ENCODE assay signal across 8 mouse cellular contexts in genomic region chr7:16994400-16994799, GRCm38 (mm10). TPM values are rescaled to one million over a fixed set of nuclear protein-coding genes. Genes with fewer than 3 reads are reported as not detected.
DNase-seq lines count a peak whose midpoint lies in the region; ATAC-seq and TF ChIP-seq lines count a peak whose summit lies in the region.

No protein-coding gene starts in this region.

- no peaks in the 10 kb centered on the region for H3K36me3 ChIP-seq in heart, adult 2 months (ENCODE audit: control insufficient read depth, insufficient read depth, low read length)
- H3K36me3 ChIP-seq in ES-Bruce4 (ENCODE audit: control insufficient read depth, insufficient read depth, low read length, poor library complexity, severe bottlenecking): no peaks in the 10 kb centered on the region
- no peaks in the 10 kb centered on the region for H3K36me3 ChIP-seq in forebrain, postnatal 0 days (ENCODE audit: insufficient read depth)
- no peaks in the 10 kb centered on the region for H3K36me3 ChIP-seq in liver, embryonic 15.5 days (replicated peaks)

- TF ChIP-seq POLR2A in heart, adult 2 months (IDR thresholded peaks at IDR 0.05; ENCODE audit: insufficient read depth, low read depth, low read length): no peak
- TF ChIP-seq POLR2A in ES-Bruce4 (IDR thresholded peaks at IDR 0.05; ENCODE audit: insufficient read depth, low read length): no peak

- peak overlapping the region; percentile 44 for H3K4me2 ChIP-seq in forebrain, postnatal 0 days (ENCODE audit: low read depth)
- H3K4me2 ChIP-seq in liver, embryonic 15.5 days: peak overlapping the region; percentile 64

- no peaks in the 10 kb centered on the region for H3K9me3 ChIP-seq in ES-Bruce4 (replicated peaks; ENCODE audit: control insufficient read depth, insufficient read depth, low read length, poor library complexity, severe bottlenecking)
- no peaks in the 10 kb centered on the region for H3K9me3 ChIP-seq in forebrain, postnatal 0 days (ENCODE audit: low read length)
- H3K9me3 ChIP-seq in liver, embryonic 15.5 days (replicated peaks): no peaks in the 10 kb centered on the region

- intact Hi-C loops in heart, adult 2 months (cut with DNase I): no loop called here
- intact Hi-C loops in heart, postnatal 14 days (cut with DNase I): no loop called here

- TF ChIP-seq CTCF in heart, adult 2 months (IDR thresholded peaks at IDR 0.05): no peak
- no peak for TF ChIP-seq CTCF in ES-Bruce4 (IDR thresholded peaks at IDR 0.05; ENCODE audit: low read depth, low read length)
- no peak for TF ChIP-seq CTCF in forebrain, postnatal 0 days (IDR thresholded peaks at IDR 0.05; ENCODE audit: low read depth)

- peaks cover 3% of the 10 kb centered on the region for H3K4me1 ChIP-seq in heart, adult 2 months (ENCODE audit: control insufficient read depth, insufficient read depth, low read length)
- peaks cover 3% of the 10 kb centered on the region for H3K4me1 ChIP-seq in ES-Bruce4 (ENCODE audit: control insufficient read depth, insufficient read depth, low read length)
- H3K4me1 ChIP-seq in forebrain, postnatal 0 days (ENCODE audit: insufficient read depth): peaks cover 9% of the 10 kb centered on the region; the same call in 1 of the 2 replicates
- peaks cover 58% of the 10 kb centered on the region for H3K4me1 ChIP-seq in liver, embryonic 15.5 days (replicated peaks)

- peak overlapping the region; percentile 62 for H3K4me3 ChIP-seq in heart, adult 2 months
- peak overlapping the region; percentile 76 for H3K4me3 ChIP-seq in ES-Bruce4 (ENCODE audit: low read depth, low read length)
- peak overlapping the region; percentile 27 for H3K4me3 ChIP-seq in forebrain, postnatal 0 days (ENCODE audit: low read depth, low read length)
- peak overlapping the region; percentile 56 for H3K4me3 ChIP-seq in liver, embryonic 15.5 days (replicated peaks)

- no peaks in the 10 kb centered on the region for H3K79me2 ChIP-seq in heart, adult 2 months (replicated peaks; ENCODE audit: control insufficient read depth, insufficient read depth, low read length)

- H3K27me3 ChIP-seq in heart, adult 2 months (ENCODE audit: control insufficient read depth, insufficient read depth, low read length): no peaks in the 10 kb centered on the region
- no peaks in the 10 kb centered on the region for H3K27me3 ChIP-seq in ES-Bruce4 (ENCODE audit: control insufficient read depth, insufficient read depth, low read length, poor library complexity, severe bottlenecking)
- H3K27me3 ChIP-seq in forebrain, postnatal 0 days (ENCODE audit: insufficient read depth, low read length): no peaks in the 10 kb centered on the region
- H3K27me3 ChIP-seq in liver, embryonic 15.5 days: peaks cover 23% of the 10 kb centered on the region

- H3K9ac ChIP-seq in heart, adult 2 months (ENCODE audit: low read depth, low read length): peak overlapping the region; percentile 74
- H3K9ac ChIP-seq in ES-Bruce4 (ENCODE audit: low read depth, poor library complexity, severe bottlenecking): peak overlapping the region; percentile 56
- peak overlapping the region; percentile 39; the same call in 1 of the 2 replicates for H3K9ac ChIP-seq in forebrain, postnatal 0 days
- H3K9ac ChIP-seq in liver, embryonic 15.5 days: peak overlapping the region; percentile 40

- no peak for ATAC-seq in forebrain, postnatal 0 days
- ATAC-seq in liver, embryonic 15.5 days (ENCODE audit: insufficient read depth): no peak

- WGBS in heart, adult 2 months: 10% methylated on average over 20 of the region's 20 CpGs
- 11% methylated on average over 20 of the region's 20 CpGs for WGBS in forebrain, postnatal 0 days
- 7% methylated on average over 20 of the region's 20 CpGs for WGBS in liver, embryonic 15.5 days (ENCODE audit: insufficient replicate concordance)

- TF ChIP-seq EP300 in heart, adult 2 months (IDR thresholded peaks at IDR 0.05; ENCODE audit: insufficient read depth, low read depth, low read length): no peak
- TF ChIP-seq EP300 in ES-Bruce4 (IDR thresholded peaks at IDR 0.05; ENCODE audit: insufficient read depth, low read depth, low read length): no peak

- peak in 1 of 2 experiments; percentile 32 for DNase-seq in heart, adult 2 months
- no peak for DNase-seq in heart, postnatal 14 days
- DNase-seq in forebrain, postnatal 0 days: no peak
- DNase-seq in layer of hippocampus, adult 18-20 months (ENCODE audit: low spot score in 2 of 2): no peak
- DNase-seq in right cerebral cortex, postnatal 10 days (ENCODE audit: low spot score in 2 of 2): no peak
- DNase-seq in yolk sac, embryonic 10.5 days (ENCODE audit: low spot score): no peak

- H3K27ac ChIP-seq in heart, adult 2 months: peak overlapping the region; percentile 76
- H3K27ac ChIP-seq in ES-Bruce4 (ENCODE audit: insufficient read depth, low read length): no peak overlapping the region
- no peak overlapping the region for H3K27ac ChIP-seq in forebrain, postnatal 0 days (ENCODE audit: low read depth, low read length)
- peak overlapping the region; percentile 53; the same call in 1 of the 2 replicates for H3K27ac ChIP-seq in liver, embryonic 15.5 days (replicated peaks)

RNA-seq across cellular contexts. Expression of gene Ccdc8, which starts 1.9 kb away (rescaled TPM):
- 1 to 10 TPM; 4.0 to 4.4 TPM for total RNA-seq in heart, adult 2 months (2021)
- polyA plus RNA-seq in heart, adult 2 months (2012; rRNA removed): 2.7 and 4.2 TPM in 2 replicates
- total RNA-seq in heart, postnatal 14 days (2021): 10 to 100 TPM in 1 of 2 experiments, 1 to 10 TPM in 1; 9.8 to 10.3 TPM
- polyA plus RNA-seq in ES-Bruce4 (2011; ENCODE audit: insufficient read depth, insufficient read length, low read depth, missing spikeins): 4.2 and 4.4 TPM in 2 replicates
- total RNA-seq in forebrain, postnatal 0 days (2014; rRNA removed): 4.0 and 5.2 TPM in 2 replicates
- polyA plus RNA-seq in forebrain, postnatal 0 days (2015; fragmentation: Nextera tagmentation; extraction: Ambion mirVana): 1.5 and 2.0 TPM in 2 replicates
- 3.7 and 3.9 TPM in 2 replicates for polyA plus RNA-seq in liver, embryonic 15.5 days (2015; fragmentation: Nextera tagmentation; extraction: Ambion mirVana)
- 1 to 10 TPM; 1.8 to 2.1 TPM for total RNA-seq in layer of hippocampus, adult 18-20 months (2021)

RNA-seq across cellular contexts. Expression of gene Gm42372, which starts 11.5 kb away (rescaled TPM):
- not detected for total RNA-seq in heart, adult 2 months (2021)
- 0.03 TPM in 1 of 2 replicates, not detected in the other for polyA plus RNA-seq in heart, adult 2 months (2012; rRNA removed)
- under 1 TPM; 0.07 TPM for total RNA-seq in heart, postnatal 14 days (2021)
- polyA plus RNA-seq in ES-Bruce4 (2011; ENCODE audit: insufficient read depth, insufficient read length, low read depth, missing spikeins): 1.1 and 1.2 TPM in 2 replicates
- total RNA-seq in forebrain, postnatal 0 days (2014; rRNA removed): 34.9 and 40.0 TPM in 2 replicates
- polyA plus RNA-seq in forebrain, postnatal 0 days (2015; fragmentation: Nextera tagmentation; extraction: Ambion mirVana): 4.0 and 5.9 TPM in 2 replicates
- 0.06 TPM in 1 of 2 replicates, not detected in the other for polyA plus RNA-seq in liver, embryonic 15.5 days (2015; fragmentation: Nextera tagmentation; extraction: Ambion mirVana)
- 10 to 100 TPM; 53.4 to 54.0 TPM for total RNA-seq in layer of hippocampus, adult 18-20 months (2021)

RNA-seq across cellular contexts. Expression of gene Ppp5c, which starts 33.3 kb away (rescaled TPM):
- total RNA-seq in heart, adult 2 months (2021): 100 to 1,000 TPM in 1 of 2 experiments, 10 to 100 TPM in 1; 89.0 to 104 TPM
- 157 and 163 TPM in 2 replicates for polyA plus RNA-seq in heart, adult 2 months (2012; rRNA removed)
- 100 to 1,000 TPM; 101 to 108 TPM for total RNA-seq in heart, postnatal 14 days (2021)
- 106 and 107 TPM in 2 replicates for polyA plus RNA-seq in ES-Bruce4 (2011; ENCODE audit: insufficient read depth, insufficient read length, low read depth, missing spikeins)
- 56.6 and 65.7 TPM in 2 replicates for total RNA-seq in forebrain, postnatal 0 days (2014; rRNA removed)
- polyA plus RNA-seq in forebrain, postnatal 0 days (2015; fragmentation: Nextera tagmentation; extraction: Ambion mirVana): 129 and 137 TPM in 2 replicates
- 43.2 and 45.3 TPM in 2 replicates for polyA plus RNA-seq in liver, embryonic 15.5 days (2015; fragmentation: Nextera tagmentation; extraction: Ambion mirVana)
- total RNA-seq in layer of hippocampus, adult 18-20 months (2021): 100 to 1,000 TPM; 146 to 147 TPM

RNA-seq across cellular contexts. Expression of gene Pnmal1, which starts 34.9 kb away (rescaled TPM):
- total RNA-seq in heart, adult 2 months (2021): under 1 TPM in 1 of 2 experiments, not detected in 1; 0.11 TPM
- polyA plus RNA-seq in heart, adult 2 months (2012; rRNA removed): 0.06 TPM in 2 replicates
- total RNA-seq in heart, postnatal 14 days (2021): not detected
- polyA plus RNA-seq in ES-Bruce4 (2011; ENCODE audit: insufficient read depth, insufficient read length, low read depth, missing spikeins): not detected in 2 replicates
- total RNA-seq in forebrain, postnatal 0 days (2014; rRNA removed): 53.4 and 64.8 TPM in 2 replicates
- polyA plus RNA-seq in forebrain, postnatal 0 days (2015; fragmentation: Nextera tagmentation; extraction: Ambion mirVana): 51.1 and 61.5 TPM in 2 replicates
- polyA plus RNA-seq in liver, embryonic 15.5 days (2015; fragmentation: Nextera tagmentation; extraction: Ambion mirVana): 0.05 TPM in 1 of 2 replicates, not detected in the other
- total RNA-seq in layer of hippocampus, adult 18-20 months (2021): 100 to 1,000 TPM; 118 to 134 TPM

RNA-seq across cellular contexts. Expression of gene Pnmal2, which starts 49.9 kb away (rescaled TPM):
- total RNA-seq in heart, adult 2 months (2021): 1 to 10 TPM; 3.8 to 4.1 TPM
- polyA plus RNA-seq in heart, adult 2 months (2012; rRNA removed): 3.5 and 4.4 TPM in 2 replicates
- total RNA-seq in heart, postnatal 14 days (2021): 1 to 10 TPM; 3.6 to 4.0 TPM
- 1.5 and 1.6 TPM in 2 replicates for polyA plus RNA-seq in ES-Bruce4 (2011; ENCODE audit: insufficient read depth, insufficient read length, low read depth, missing spikeins)
- 98.9 and 133 TPM in 2 replicates for total RNA-seq in forebrain, postnatal 0 days (2014; rRNA removed)
- 87.5 and 134 TPM in 2 replicates for polyA plus RNA-seq in forebrain, postnatal 0 days (2015; fragmentation: Nextera tagmentation; extraction: Ambion mirVana)
- 0.44 and 0.60 TPM in 2 replicates for polyA plus RNA-seq in liver, embryonic 15.5 days (2015; fragmentation: Nextera tagmentation; extraction: Ambion mirVana)
- total RNA-seq in layer of hippocampus, adult 18-20 months (2021): 100 to 1,000 TPM; 370 to 415 TPM

Comparison
In these comparisons a context has a peak if more than half of its experiments do, and no peak if none do; other contexts are left out.
1. H3K27ac ChIP-seq: peak in heart, adult 2 months (single experiment) and liver, embryonic 15.5 days (single experiment); none in ES-Bruce4 (single experiment) and forebrain, postnatal 0 days (single experiment).
2. RNA of gene Gm42372, which starts 11.5 kb away (total RNA-seq): 53.4 to 54.0 TPM in layer of hippocampus, adult 18-20 months and 34.9 to 40.0 TPM in forebrain, postnatal 0 days; 0.07 TPM in heart, postnatal 14 days and not detected in heart, adult 2 months; every median in the first group is over 10 times any median in the second.
3. Peak in every context shown above with its lines, with median percentiles within 50 percentile points of each other: H3K4me3 ChIP-seq and H3K9ac ChIP-seq.